Mouse (Mus musculus): ENCODE results near the gene Ptpn20. TPM values are rescaled to one million over a fixed set of nuclear protein-coding genes. Genes with fewer than 3 reads are reported as not detected.

Gene Ptpn20
- polyA plus RNA-seq, 1 experiment from 2014 or later: 0.04 TPM

- Histone ChIP-seq H3K4me2 (replicated peaks; ENCODE audit: low read depth) (no peak overlapping the region), H3K4me1 (replicated peaks; ENCODE audit: control insufficient read depth, insufficient read depth, low read length) (no peaks in the 10 kb centered on the region), H3K36me3 (ENCODE audit: control insufficient read depth, insufficient read depth) (no peaks in the 10 kb centered on the region), H3K27me3 (replicated peaks; ENCODE audit: control insufficient read depth, insufficient read depth, low read length) (no peaks in the 10 kb centered on the region), H3K4me3 (ENCODE audit: low read depth, low read length) (no peak overlapping the region), H3K27ac (ENCODE audit: low read depth, low read length) (no peak overlapping the region), H3K9me3 (ENCODE audit: control insufficient read depth) (no peaks in the 10 kb centered on the region), H3K9ac (ENCODE audit: low read depth, low read length) (no peak overlapping the region)
- no peak for ATAC-seq
- TF ChIP-seq CTCF (IDR thresholded peaks at IDR 0.05; ENCODE audit: low read depth): no peak
- WGBS: 77% methylated on average over 3 of the region's 3 CpGs
Observed at GRCm38 (mm10) chr14:33573643-33574042, 15.4 kb upstream of the Ptpn20 start.

- Histone ChIP-seq H3K9me3 (ENCODE audit: control insufficient read depth) (no peaks in the 10 kb centered on the region), H3K4me3 (ENCODE audit: low read depth, low read length) (no peak overlapping the region), H3K27ac (ENCODE audit: low read depth, low read length) (no peak overlapping the region), H3K36me3 (ENCODE audit: control insufficient read depth, insufficient read depth) (no peaks in the 10 kb centered on the region), H3K9ac (ENCODE audit: low read depth, low read length) (no peak overlapping the region), H3K4me2 (replicated peaks; ENCODE audit: low read depth) (no peak overlapping the region), H3K27me3 (replicated peaks; ENCODE audit: control insufficient read depth, insufficient read depth, low read length) (no peaks in the 10 kb centered on the region), H3K4me1 (replicated peaks; ENCODE audit: control insufficient read depth, insufficient read depth, low read length) (no peaks in the 10 kb centered on the region)
- WGBS: 65% methylated on average over 7 of the region's 7 CpGs
- TF ChIP-seq CTCF (IDR thresholded peaks at IDR 0.05; ENCODE audit: low read depth): 0 out of 2 replicates have a peak, but pooled peaks have one; percentile 12
- ATAC-seq: no peak
Observed at GRCm38 (mm10) chr14:33579771-33580484, 9.1 kb upstream of the Ptpn20 start.

- H3K4me1 ChIP-seq (replicated peaks; ENCODE audit: control insufficient read depth, insufficient read depth, low read length): no peaks in the 10 kb centered on the region
- no peak overlapping the region for H3K27ac ChIP-seq (ENCODE audit: low read depth, low read length)
- no peak for TF ChIP-seq CTCF (IDR thresholded peaks at IDR 0.05; ENCODE audit: low read depth)
- 84% methylated on average over 9 of the region's 9 CpGs for WGBS
- no peaks in the 10 kb centered on the region for H3K27me3 ChIP-seq (replicated peaks; ENCODE audit: control insufficient read depth, insufficient read depth, low read length)
- no peaks in the 10 kb centered on the region for H3K36me3 ChIP-seq (ENCODE audit: control insufficient read depth, insufficient read depth)
- no peak overlapping the region for H3K4me3 ChIP-seq (ENCODE audit: low read depth, low read length)
- no peaks in the 10 kb centered on the region for H3K9me3 ChIP-seq (ENCODE audit: control insufficient read depth)
- ATAC-seq: no peak
- no peak overlapping the region for H3K9ac ChIP-seq (ENCODE audit: low read depth, low read length)
- no peak overlapping the region for H3K4me2 ChIP-seq (replicated peaks; ENCODE audit: low read depth)
Observed at GRCm38 (mm10) chr14:33598376-33599130, 9.5 kb downstream of the Ptpn20 start.

GRCm38 (mm10) chr14:33607431-33607830 lies 18.4 kb downstream of the Ptpn20 start:
- no peaks in the 10 kb centered on the region for H3K27me3 ChIP-seq (replicated peaks; ENCODE audit: control insufficient read depth, insufficient read depth, low read length)
- H3K4me1 ChIP-seq (replicated peaks; ENCODE audit: control insufficient read depth, insufficient read depth, low read length): no peaks in the 10 kb centered on the region
- no peaks in the 10 kb centered on the region for H3K36me3 ChIP-seq (ENCODE audit: control insufficient read depth, insufficient read depth)
- TF ChIP-seq CTCF (IDR thresholded peaks at IDR 0.05; ENCODE audit: low read depth): no peak
- H3K9me3 ChIP-seq (ENCODE audit: control insufficient read depth): no peaks in the 10 kb centered on the region
- no peak overlapping the region for H3K9ac ChIP-seq (ENCODE audit: low read depth, low read length)
- no peak overlapping the region for H3K27ac ChIP-seq (ENCODE audit: low read depth, low read length)
- H3K4me2 ChIP-seq (replicated peaks; ENCODE audit: low read depth): no peak overlapping the region
- no peak overlapping the region for H3K4me3 ChIP-seq (ENCODE audit: low read depth, low read length)
- 80% methylated on average over 10 of the region's 10 CpGs for WGBS
- no peak for ATAC-seq

GRCm38 (mm10) chr14:33625036-33625435 lies 36.0 kb downstream of the Ptpn20 start:
- 70% methylated on average over 3 of the region's 3 CpGs for WGBS

GRCm38 (mm10) chr14:33632790-33633372 lies 43.9 kb downstream of the Ptpn20 start:
- Histone ChIP-seq H3K27me3 (replicated peaks; ENCODE audit: control insufficient read depth, insufficient read depth, low read length) (no peaks in the 10 kb centered on the region), H3K4me1 (replicated peaks; ENCODE audit: control insufficient read depth, insufficient read depth, low read length) (no peaks in the 10 kb centered on the region), H3K27ac (ENCODE audit: low read depth, low read length) (no peak overlapping the region), H3K9ac (ENCODE audit: low read depth, low read length) (no peak overlapping the region), H3K36me3 (ENCODE audit: control insufficient read depth, insufficient read depth) (no peaks in the 10 kb centered on the region), H3K4me3 (ENCODE audit: low read depth, low read length) (no peak overlapping the region), H3K9me3 (ENCODE audit: control insufficient read depth) (no peaks in the 10 kb centered on the region), H3K4me2 (replicated peaks; ENCODE audit: low read depth) (no peak overlapping the region)
- ATAC-seq: no peak
- TF ChIP-seq CTCF (IDR thresholded peaks at IDR 0.05; ENCODE audit: low read depth): peak; percentile 74
- WGBS: 68% methylated on average over 8 of the region's 8 CpGs

More at GRCm38 (mm10) chr14:33625036-33625435, 36.0 kb downstream of the Ptpn20 start:
- no peak for TF ChIP-seq CTCF (IDR thresholded peaks at IDR 0.05; ENCODE audit: low read depth)
- Histone ChIP-seq H3K27ac (ENCODE audit: low read depth, low read length) (no peak overlapping the region), H3K4me2 (replicated peaks; ENCODE audit: low read depth) (no peak overlapping the region), H3K4me1 (replicated peaks; ENCODE audit: control insufficient read depth, insufficient read depth, low read length) (no peaks in the 10 kb centered on the region), H3K4me3 (ENCODE audit: low read depth, low read length) (no peak overlapping the region), H3K36me3 (ENCODE audit: control insufficient read depth, insufficient read depth) (no peaks in the 10 kb centered on the region), H3K9me3 (ENCODE audit: control insufficient read depth) (no peaks in the 10 kb centered on the region), H3K9ac (ENCODE audit: low read depth, low read length) (no peak overlapping the region), H3K27me3 (replicated peaks; ENCODE audit: control insufficient read depth, insufficient read depth, low read length) (no peaks in the 10 kb centered on the region)
- ATAC-seq: no peak
